Mouse (Mus musculus): ENCODE results near the gene Ide. TPM values are rescaled to one million over a fixed set of nuclear protein-coding genes. Genes with fewer than 3 reads are reported as not detected.

Gene Ide
- polyA plus RNA-seq, 2 experiments: 10.6 to 31.3 TPM

DNA sequence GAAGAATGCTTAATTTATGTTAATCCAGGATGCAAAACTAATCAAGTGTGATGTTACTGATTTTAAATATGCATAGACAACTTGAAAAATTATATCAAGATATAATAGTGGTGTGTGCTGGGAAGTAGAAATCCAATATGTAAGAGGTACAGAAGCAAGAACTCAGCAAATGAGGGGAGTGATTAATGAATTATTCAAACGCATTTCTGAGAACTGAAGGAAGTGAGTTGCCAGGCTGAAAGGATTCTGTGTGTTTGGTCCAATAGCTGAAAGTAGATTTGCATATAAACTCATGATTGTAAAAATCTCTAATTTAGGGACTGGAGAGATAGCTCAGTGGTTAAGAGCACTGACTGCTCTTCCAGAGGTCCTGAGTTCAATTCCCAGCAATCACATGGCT is 31.3 kb upstream of the Ide start:
- WGBS (ENCODE audit: insufficient replicate concordance): 65% methylated on average over 1 of the region's 1 CpGs
- H3K9ac ChIP-seq (replicated peaks): no peak overlapping the region
- no peaks in the 10 kb centered on the region for H3K27me3 ChIP-seq (ENCODE audit: control insufficient read depth, insufficient read depth, low read length)
- ATAC-seq (ENCODE audit: insufficient read depth) (no peak), DNase-seq (ENCODE audit: low read depth in 3 of 3, low spot score in 3 of 3) (no peak)
- TF ChIP-seq CTCF (IDR thresholded peaks at IDR 0.05; ENCODE audit: low read depth): no peak
- no peak for TF ChIP-seq EP300 (IDR thresholded peaks at IDR 0.05; ENCODE audit: low read depth)
- no peak overlapping the region for H3K27ac ChIP-seq
- H3K4me1 ChIP-seq (replicated peaks; ENCODE audit: control insufficient read depth in 2 of 2, insufficient read depth in 2 of 2, low read length in 1 of 2): no peaks in the 10 kb centered on the region; a peak in 1 of 4 replicates
- no peaks in the 10 kb centered on the region for H3K9me3 ChIP-seq (ENCODE audit: control insufficient read depth, low read length)
- no peak overlapping the region for H3K4me3 ChIP-seq (ENCODE audit: insufficient read depth in 1 of 2, low read depth in 2 of 2, low read length in 2 of 2)
- H3K4me2 ChIP-seq (ENCODE audit: low read depth): no peak overlapping the region
- no peaks in the 10 kb centered on the region for H3K36me3 ChIP-seq (replicated peaks; ENCODE audit: control insufficient read depth, insufficient read depth, low read depth)

DNA sequence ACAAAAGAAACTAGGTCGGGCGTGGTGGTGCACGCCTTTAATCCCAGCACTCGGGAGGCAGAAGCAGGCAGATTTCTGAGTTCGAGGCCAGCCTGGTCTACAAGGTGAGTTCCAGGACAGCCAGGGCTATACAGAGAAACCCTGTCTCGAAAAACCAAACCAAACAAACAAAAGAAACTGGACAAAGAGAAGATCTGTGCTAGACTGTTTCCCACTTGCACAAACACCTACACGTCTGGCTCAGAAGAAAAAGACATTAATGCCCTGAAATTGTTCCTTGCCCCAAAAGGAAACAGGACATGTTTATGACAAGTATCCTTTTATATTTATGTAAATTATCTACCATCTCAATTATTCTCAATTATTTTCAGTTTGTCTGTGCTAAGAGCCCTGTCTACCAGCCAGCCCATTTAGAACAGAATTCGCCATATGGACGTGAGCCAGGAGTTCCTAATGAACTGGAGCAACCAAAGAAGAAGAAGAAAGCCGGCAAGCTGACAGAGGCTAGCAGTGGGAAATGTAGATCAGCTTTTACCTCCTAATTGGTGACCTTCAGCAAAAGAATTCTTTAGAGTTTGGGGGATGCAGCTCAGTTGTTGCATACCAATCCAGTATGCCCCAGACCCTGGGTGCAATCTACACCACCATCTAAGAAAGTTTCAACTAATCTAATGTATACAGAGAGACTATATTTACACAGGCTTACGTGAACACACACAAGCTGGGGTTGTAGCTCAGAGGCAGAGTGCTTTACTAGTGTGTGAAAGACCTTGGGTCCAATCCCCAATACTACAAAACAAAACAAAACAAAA is 25.7 kb upstream of the Ide start:
- no peak for DNase-seq (ENCODE audit: low read depth in 3 of 3, low spot score in 3 of 3)
- 64% methylated on average over 11 of the region's 11 CpGs for WGBS (ENCODE audit: insufficient replicate concordance)
- H3K9me3 ChIP-seq (ENCODE audit: control insufficient read depth, low read length): no peaks in the 10 kb centered on the region
- no peak overlapping the region for H3K27ac ChIP-seq
- TF ChIP-seq EP300 (IDR thresholded peaks at IDR 0.05; ENCODE audit: low read depth) (no peak), CTCF (IDR thresholded peaks at IDR 0.05; ENCODE audit: low read depth) (no peak)
- H3K36me3 ChIP-seq (replicated peaks; ENCODE audit: control insufficient read depth, insufficient read depth, low read depth): no peaks in the 10 kb centered on the region
- no peak for ATAC-seq (ENCODE audit: insufficient read depth)
- no peak overlapping the region for H3K9ac ChIP-seq (replicated peaks)
- no peak overlapping the region for H3K4me2 ChIP-seq (ENCODE audit: low read depth)
- peaks cover 0 to 2% of the 10 kb centered on the region in 2 experiments; a peak in 1 of 4 replicates for H3K4me1 ChIP-seq (replicated peaks; ENCODE audit: control insufficient read depth in 2 of 2, insufficient read depth in 2 of 2, low read length in 1 of 2)
- no peak overlapping the region for H3K4me3 ChIP-seq (ENCODE audit: insufficient read depth in 1 of 2, low read depth in 2 of 2, low read length in 2 of 2)
- no peaks in the 10 kb centered on the region for H3K27me3 ChIP-seq (ENCODE audit: control insufficient read depth, insufficient read depth, low read length)

GRCm38 (mm10) chr19:37362545-37362944 is 24.9 kb upstream of the Ide start:
- no peak overlapping the region for H3K27ac ChIP-seq
- WGBS (ENCODE audit: insufficient replicate concordance): 60% methylated on average over 5 of the region's 5 CpGs
- DNase-seq (ENCODE audit: low read depth in 3 of 3, low spot score in 3 of 3): no peak

GRCm38 (mm10) chr19:37360044-37360443 is 22.4 kb upstream of the Ide start:
- WGBS (ENCODE audit: insufficient replicate concordance): 18% methylated on average over 5 of the region's 5 CpGs
- H3K27me3 ChIP-seq (ENCODE audit: control insufficient read depth, insufficient read depth, low read length): no peaks in the 10 kb centered on the region
- peaks cover 0 to 2% of the 10 kb centered on the region in 2 experiments; a peak in 1 of 4 replicates for H3K4me1 ChIP-seq (replicated peaks; ENCODE audit: control insufficient read depth in 2 of 2, insufficient read depth in 2 of 2, low read length in 1 of 2)
- TF ChIP-seq CTCF (IDR thresholded peaks at IDR 0.05; ENCODE audit: low read depth): no peak
- TF ChIP-seq EP300 (IDR thresholded peaks at IDR 0.05; ENCODE audit: low read depth): no peak
- no peak overlapping the region for H3K27ac ChIP-seq
- no peak overlapping the region for H3K4me3 ChIP-seq (ENCODE audit: insufficient read depth in 1 of 2, low read depth in 2 of 2, low read length in 2 of 2)
- no peaks in the 10 kb centered on the region for H3K9me3 ChIP-seq (ENCODE audit: control insufficient read depth, low read length)
- H3K9ac ChIP-seq (replicated peaks): no peak overlapping the region; the same call in 1 of the 2 replicates
- H3K4me2 ChIP-seq (ENCODE audit: low read depth): no peak overlapping the region
- DNase-seq (ENCODE audit: low read depth in 3 of 3, low spot score in 3 of 3): no peak
- no peak for ATAC-seq (ENCODE audit: insufficient read depth)
- H3K36me3 ChIP-seq (replicated peaks; ENCODE audit: control insufficient read depth, insufficient read depth, low read depth): no peaks in the 10 kb centered on the region

More at GRCm38 (mm10) chr19:37362545-37362944, 24.9 kb upstream of the Ide start:
- H3K4me1 ChIP-seq (replicated peaks; ENCODE audit: control insufficient read depth in 2 of 2, insufficient read depth in 2 of 2, low read length in 1 of 2): peaks cover 0 to 2% of the 10 kb centered on the region in 2 experiments; a peak in 1 of 4 replicates
- H3K9me3 ChIP-seq (ENCODE audit: control insufficient read depth, low read length): no peaks in the 10 kb centered on the region
- no peaks in the 10 kb centered on the region for H3K27me3 ChIP-seq (ENCODE audit: control insufficient read depth, insufficient read depth, low read length)
- H3K4me3 ChIP-seq (ENCODE audit: insufficient read depth in 1 of 2, low read depth in 2 of 2, low read length in 2 of 2): no peak overlapping the region
- TF ChIP-seq CTCF (IDR thresholded peaks at IDR 0.05; ENCODE audit: low read depth) (no peak), EP300 (IDR thresholded peaks at IDR 0.05; ENCODE audit: low read depth) (no peak)
- no peak overlapping the region for H3K4me2 ChIP-seq (ENCODE audit: low read depth)
- H3K36me3 ChIP-seq (replicated peaks; ENCODE audit: control insufficient read depth, insufficient read depth, low read depth): no peaks in the 10 kb centered on the region
- ATAC-seq (ENCODE audit: insufficient read depth): no peak
- no peak overlapping the region for H3K9ac ChIP-seq (replicated peaks)

GRCm38 (mm10) chr19:37353331-37353730 is 15.7 kb upstream of the Ide start:
- Histone ChIP-seq H3K4me3 (ENCODE audit: insufficient read depth in 1 of 2, low read depth in 2 of 2, low read length in 2 of 2) (no peak overlapping the region), H3K4me2 (ENCODE audit: low read depth) (no peak overlapping the region), H3K36me3 (replicated peaks; ENCODE audit: control insufficient read depth, insufficient read depth, low read depth) (peaks cover 2% of the 10 kb centered on the region; the same call in 1 of the 2 replicates), H3K4me1 (replicated peaks; ENCODE audit: control insufficient read depth in 2 of 2, insufficient read depth in 2 of 2, low read length in 1 of 2) (peaks cover 4% of the 10 kb centered on the region in 2 experiments; a peak in 2 of 4 replicates), H3K9ac (replicated peaks) (no peak overlapping the region), H3K27ac (no peak overlapping the region), H3K9me3 (ENCODE audit: control insufficient read depth, low read length) (no peaks in the 10 kb centered on the region), H3K27me3 (ENCODE audit: control insufficient read depth, insufficient read depth, low read length) (no peaks in the 10 kb centered on the region)
- WGBS (ENCODE audit: insufficient replicate concordance): 80% methylated on average over 6 of the region's 6 CpGs
- no peak for DNase-seq (ENCODE audit: low read depth in 3 of 3, low spot score in 3 of 3)
- ATAC-seq (ENCODE audit: insufficient read depth): no peak
- TF ChIP-seq EP300 (IDR thresholded peaks at IDR 0.05; ENCODE audit: low read depth): no peak
- TF ChIP-seq CTCF (IDR thresholded peaks at IDR 0.05; ENCODE audit: low read depth): no peak

Measured in liver, embryonic 14.5 days (tissue).